Mouse (Mus musculus) midbrain, embryonic 10.5 days (tissue): ENCODE data around the gene Dnmt1. TPM values are rescaled to one million over a fixed set of nuclear protein-coding genes. Genes with fewer than 3 reads are reported as not detected.

ENCODE experiments used
- DNase-seq: peaks from one replicate; pipeline ENCODE4 v3.0.0-alpha.2; 2017; ENCODE audit warnings: low spot score
- H3K27ac ChIP-seq: fragments of 300-500 bp; sonication (generic); replicated peaks from 2 replicates; pipeline ENCODE4 v1.5.1; 2016; ENCODE audit warnings: mild to moderate bottlenecking
- H3K27me3 ChIP-seq: fragments of 300-500 bp; sonication (generic); 2 replicates; pipeline ENCODE4 v1.6.1; 2016; ENCODE audit warnings: low read depth, mild to moderate bottlenecking; ENCODE audit not compliant: poor library complexity, severe bottlenecking
- H3K36me3 ChIP-seq: fragments of 300-500 bp; sonication (generic); 2 replicates; pipeline ENCODE4 v1.6.1; 2016; ENCODE audit warnings: mild to moderate bottlenecking, moderate library complexity
- H3K4me1 ChIP-seq: fragments of 300-500 bp; sonication (generic); 2 replicates; pipeline ENCODE4 v1.6.1; 2016
- H3K4me3 ChIP-seq: fragments of 300-500 bp; sonication (generic); 2 replicates; pipeline ENCODE4 v1.5.1; 2016; ENCODE audit warnings: mild to moderate bottlenecking, moderate library complexity
- H3K9me3 ChIP-seq: fragments of 300-500 bp; sonication (generic); replicated peaks from 2 replicates; pipeline ENCODE4 v1.6.1; 2016; ENCODE audit warnings: mild to moderate bottlenecking
- WGBS: fragments of 180-500 bp; shearing (Covaris S2); methylation state at CpG from one replicate; pipeline ENCODE4 v1.1.7; 2016; 5-methylcytosine and 5-hydroxymethylcytosine counted together
- polyA plus RNA-seq: library from polyadenylated mRNA; unstranded; fragments of >200 nt; fragmentation: Nextera tagmentation; extraction: Ambion mirVana; gene quantifications from 2 replicates; pipeline ENCODE4 v1.2.1, GENCODE M21; 2016

The Dnmt1 gene
- polyA plus RNA-seq, 1 experiment from 2014 or later, result 141 TPM

- Histone ChIP-seq H3K36me3 (peaks cover 69% of the 10 kb centered on the region), H3K27me3 (no peaks in the 10 kb centered on the region), H3K4me1 (peaks cover 25% of the 10 kb centered on the region), H3K4me3 (no peak overlapping the region), H3K9me3 (no peaks in the 10 kb centered on the region), H3K27ac (no peak overlapping the region)
- 88% methylated on average over 16 of the region's 16 CpGs for WGBS
- no peak for DNase-seq
Observed at GRCm38 (mm10) chr9:20946066-20946880, 13.4 kb downstream of the Dnmt1 start.

- Histone ChIP-seq H3K27me3 (no peaks in the 10 kb centered on the region), H3K4me3 (no peak overlapping the region), H3K36me3 (peaks cover 83% of the 10 kb centered on the region), H3K4me1 (peaks cover 14% of the 10 kb centered on the region), H3K27ac (no peak overlapping the region), H3K9me3 (no peaks in the 10 kb centered on the region)
- no peak for DNase-seq
- 72% methylated on average over 4 of the region's 4 CpGs for WGBS
Observed at GRCm38 (mm10) chr9:20944697-20945370, 14.9 kb downstream of the Dnmt1 start.

GRCm38 (mm10) chr9:20943911-20944310 lies 15.8 kb downstream of the Dnmt1 start:
- Histone ChIP-seq H3K4me1 (peaks cover 14% of the 10 kb centered on the region), H3K9me3 (no peaks in the 10 kb centered on the region), H3K27ac (no peak overlapping the region), H3K27me3 (no peaks in the 10 kb centered on the region), H3K36me3 (peaks cover 89% of the 10 kb centered on the region), H3K4me3 (no peak overlapping the region)
- 20% methylated on average over 2 of the region's 2 CpGs for WGBS
- no peak for DNase-seq

- H3K36me3 ChIP-seq, result peaks cover 91% of the 10 kb centered on the region
- H3K4me1 ChIP-seq, result peaks cover 14% of the 10 kb centered on the region
- H3K4me3 ChIP-seq, result no peak overlapping the region
- no peaks in the 10 kb centered on the region for H3K27me3 ChIP-seq
- no peak for DNase-seq
- H3K9me3 ChIP-seq, result no peaks in the 10 kb centered on the region
- no peak overlapping the region for H3K27ac ChIP-seq
- WGBS, result 95% methylated on average over 7 of the region's 7 CpGs
Observed at GRCm38 (mm10) chr9:20943396-20943795, 16.3 kb downstream of the Dnmt1 start.

GRCm38 (mm10) chr9:20923258-20923657 lies 36.4 kb downstream of the Dnmt1 start:
- Histone ChIP-seq H3K9me3 (no peaks in the 10 kb centered on the region), H3K36me3 (peaks cover 100% of the 10 kb centered on the region), H3K27ac (no peak overlapping the region), H3K27me3 (no peaks in the 10 kb centered on the region), H3K4me1 (no peaks in the 10 kb centered on the region), H3K4me3 (no peak overlapping the region)
- DNase-seq, result no peak
- 94% methylated on average over 3 of the region's 3 CpGs for WGBS

- Histone ChIP-seq H3K9me3 (no peaks in the 10 kb centered on the region), H3K4me3 (no peak overlapping the region), H3K4me1 (no peaks in the 10 kb centered on the region), H3K36me3 (peaks cover 100% of the 10 kb centered on the region), H3K27me3 (no peaks in the 10 kb centered on the region), H3K27ac (no peak overlapping the region)
- 87% methylated on average over 4 of the region's 4 CpGs for WGBS
- DNase-seq, result no peak
Observed at GRCm38 (mm10) chr9:20916160-20916559, 43.5 kb downstream of the Dnmt1 start.

GRCm38 (mm10) chr9:20909948-20910347 lies 49.7 kb downstream of the Dnmt1 start:
- no peaks in the 10 kb centered on the region for H3K4me1 ChIP-seq
- DNase-seq, result no peak
- no peaks in the 10 kb centered on the region for H3K27me3 ChIP-seq
- no peaks in the 10 kb centered on the region for H3K9me3 ChIP-seq
- H3K27ac ChIP-seq, result no peak overlapping the region
- no peak overlapping the region for H3K4me3 ChIP-seq
- 94% methylated on average over 9 of the region's 9 CpGs for WGBS
- peaks cover 100% of the 10 kb centered on the region for H3K36me3 ChIP-seq

GRCm38 (mm10) chr9:20902174-20902491 lies 57.6 kb downstream of the Dnmt1 start:
- no peak for DNase-seq
- WGBS, result 43% methylated on average over 6 of the region's 6 CpGs
- no peak overlapping the region for H3K4me3 ChIP-seq
- H3K27ac ChIP-seq, result no peak overlapping the region
- peaks cover 9% of the 10 kb centered on the region for H3K4me1 ChIP-seq
- H3K27me3 ChIP-seq, result no peaks in the 10 kb centered on the region
- H3K36me3 ChIP-seq, result peaks cover 37% of the 10 kb centered on the region
- no peaks in the 10 kb centered on the region for H3K9me3 ChIP-seq

GRCm38 (mm10) chr9:20901466-20902173 lies 58.1 kb downstream of the Dnmt1 start:
- H3K9me3 ChIP-seq, result no peaks in the 10 kb centered on the region
- 17% methylated on average over 13 of the region's 13 CpGs for WGBS
- peaks cover 14% of the 10 kb centered on the region for H3K4me1 ChIP-seq
- no peak for DNase-seq
- no peaks in the 10 kb centered on the region for H3K27me3 ChIP-seq
- H3K27ac ChIP-seq, result no peak overlapping the region
- H3K4me3 ChIP-seq, result no peak overlapping the region
- H3K36me3 ChIP-seq, result peaks cover 37% of the 10 kb centered on the region

GRCm38 (mm10) chr9:20898511-20899073 lies 61.1 kb downstream of the Dnmt1 start, which contains the start of gene Eif3g:
Gene Eif3g, minus strand, starts transcription at chr9:20898623.
- Histone ChIP-seq H3K9me3 (no peaks in the 10 kb centered on the region), H3K4me1 (peaks cover 14% of the 10 kb centered on the region), H3K36me3 (peaks cover 39% of the 10 kb centered on the region), H3K27ac (peak within 1 kb of the TSS; percentile 92), H3K4me3 (peak within 1 kb of the TSS; percentile 98), H3K27me3 (no peaks in the 10 kb centered on the region)
- DNase-seq, result peak; percentile 88
- WGBS, result 6% methylated on average over 34 of the region's 34 CpGs

GRCm38 (mm10) chr9:20897736-20898510 lies 61.8 kb downstream of the Dnmt1 start:
- H3K4me1 ChIP-seq, result peaks cover 14% of the 10 kb centered on the region
- H3K9me3 ChIP-seq, result no peaks in the 10 kb centered on the region
- peak overlapping the region; percentile 98 for H3K4me3 ChIP-seq
- WGBS, result 6% methylated on average over 37 of the region's 39 CpGs
- H3K27me3 ChIP-seq, result no peaks in the 10 kb centered on the region
- peak overlapping the region; percentile 92 for H3K27ac ChIP-seq
- peaks cover 44% of the 10 kb centered on the region for H3K36me3 ChIP-seq
- DNase-seq, result no peak

GRCm38 (mm10) chr9:20895382-20895781 lies 64.3 kb downstream of the Dnmt1 start:
- no peaks in the 10 kb centered on the region for H3K27me3 ChIP-seq
- H3K36me3 ChIP-seq, result peaks cover 69% of the 10 kb centered on the region
- H3K4me1 ChIP-seq, result peaks cover 14% of the 10 kb centered on the region
- DNase-seq, result no peak
- H3K9me3 ChIP-seq, result no peaks in the 10 kb centered on the region
- 95% methylated on average over 9 of the region's 9 CpGs for WGBS
- H3K27ac ChIP-seq, result no peak overlapping the region
- H3K4me3 ChIP-seq, result no peak overlapping the region
